Mouse (Mus musculus): ENCODE measurements at regions not wholly inside any gene's neighbourhood (a gene's known extent, or its start where the extent isn't known, plus 50 kb on each side); places are given as distances from the start of the nearest gene placed in this dataset.

- no peak overlapping the region for H3K4me3 ChIP-seq
- H3K4me1 ChIP-seq (replicated peaks): no peaks in the 10 kb centered on the region
- WGBS: 87% methylated on average over 4 of the region's 4 CpGs
- H3K36me3 ChIP-seq: no peaks in the 10 kb centered on the region
- H3K4me2 ChIP-seq: no peak overlapping the region
- no peaks in the 10 kb centered on the region for H3K27me3 ChIP-seq
- H3K9me3 ChIP-seq: no peaks in the 10 kb centered on the region
- H3K9ac ChIP-seq: no peak overlapping the region
- no peak for ATAC-seq (ENCODE audit: low FRiP score, low read depth)
- H3K27ac ChIP-seq (replicated peaks): no peak overlapping the region
Measured at GRCm38 (mm10) chr7:71782496-71782895, 431.2 kb upstream of the Gm10295 start.

GRCm38 (mm10) chr7:71749886-71750285 lies 398.6 kb upstream of the Gm10295 start:
- Histone ChIP-seq H3K27me3 (no peaks in the 10 kb centered on the region), H3K27ac (replicated peaks) (no peak overlapping the region), H3K36me3 (no peaks in the 10 kb centered on the region), H3K4me1 (replicated peaks) (no peaks in the 10 kb centered on the region), H3K4me3 (no peak overlapping the region), H3K4me2 (no peak overlapping the region), H3K9ac (no peak overlapping the region), H3K9me3 (no peaks in the 10 kb centered on the region)
- ATAC-seq (ENCODE audit: low FRiP score, low read depth): no peak
- 72% methylated on average over 5 of the region's 5 CpGs for WGBS

- H3K36me3 ChIP-seq: no peaks in the 10 kb centered on the region
- no peak overlapping the region for H3K27ac ChIP-seq (replicated peaks)
- H3K9ac ChIP-seq: no peak overlapping the region
- no peaks in the 10 kb centered on the region for H3K27me3 ChIP-seq
- H3K4me3 ChIP-seq: no peak overlapping the region
- 46% methylated on average over 7 of the region's 7 CpGs for WGBS
- H3K4me1 ChIP-seq (replicated peaks): no peaks in the 10 kb centered on the region
- no peak overlapping the region for H3K4me2 ChIP-seq
- H3K9me3 ChIP-seq: no peaks in the 10 kb centered on the region
- no peak for ATAC-seq (ENCODE audit: low FRiP score, low read depth)
Measured at GRCm38 (mm10) chr7:71746118-71746897, 395.0 kb upstream of the Gm10295 start.

- H3K9me3 ChIP-seq: no peaks in the 10 kb centered on the region
- no peaks in the 10 kb centered on the region for H3K27me3 ChIP-seq
- H3K27ac ChIP-seq (replicated peaks): no peak overlapping the region
- no peak overlapping the region for H3K4me3 ChIP-seq
- no peaks in the 10 kb centered on the region for H3K36me3 ChIP-seq
- no peak overlapping the region for H3K9ac ChIP-seq
- H3K4me1 ChIP-seq (replicated peaks): no peaks in the 10 kb centered on the region
- no peak overlapping the region for H3K4me2 ChIP-seq
- no peak for ATAC-seq (ENCODE audit: low FRiP score, low read depth)
Measured at GRCm38 (mm10) chr7:71728509-71728908, 377.2 kb upstream of the Gm10295 start.

- Histone ChIP-seq H3K4me3 (no peak overlapping the region), H3K9ac (no peak overlapping the region), H3K9me3 (no peaks in the 10 kb centered on the region), H3K4me1 (replicated peaks) (0 out of 2 replicates have a peak, but pooled peaks cover 13% of the 10 kb centered on the region), H3K36me3 (no peaks in the 10 kb centered on the region), H3K4me2 (no peak overlapping the region), H3K27me3 (no peaks in the 10 kb centered on the region), H3K27ac (replicated peaks) (no peak overlapping the region)
- WGBS: 82% methylated on average over 4 of the region's 4 CpGs
- ATAC-seq (ENCODE audit: low FRiP score, low read depth): no peak
Measured at GRCm38 (mm10) chr7:71708209-71708608, 356.9 kb upstream of the Gm10295 start.

- WGBS: 50% methylated on average over 3 of the region's 3 CpGs
- H3K27ac ChIP-seq (replicated peaks): peak overlapping the region; percentile 76
Measured at GRCm38 (mm10) chr7:71706201-71706600, 354.9 kb upstream of the Gm10295 start.

GRCm38 (mm10) chr7:71705426-71706050 lies 354.3 kb upstream of the Gm10295 start:
- H3K4me3 ChIP-seq: peak overlapping the region; percentile 59
- peak overlapping the region; percentile 86 for H3K9ac ChIP-seq
- H3K9me3 ChIP-seq: no peaks in the 10 kb centered on the region
- no peaks in the 10 kb centered on the region for H3K36me3 ChIP-seq
- H3K27ac ChIP-seq (replicated peaks): peak overlapping the region; percentile 76
- H3K4me1 ChIP-seq (replicated peaks): 0 out of 2 replicates have a peak, but pooled peaks cover 13% of the 10 kb centered on the region
- peak overlapping the region; percentile 94 for H3K4me2 ChIP-seq
- WGBS: under 1% methylated on average over 59 of the region's 59 CpGs
- H3K27me3 ChIP-seq: no peaks in the 10 kb centered on the region
- ATAC-seq (ENCODE audit: low FRiP score, low read depth): peak; percentile 88

More at GRCm38 (mm10) chr7:71706201-71706600, 354.9 kb upstream of the Gm10295 start:
- no peaks in the 10 kb centered on the region for H3K9me3 ChIP-seq
- H3K9ac ChIP-seq: peak overlapping the region; percentile 86; the same call in 1 of the 2 replicates
- H3K4me1 ChIP-seq (replicated peaks): 0 out of 2 replicates have a peak, but pooled peaks cover 13% of the 10 kb centered on the region
- no peak overlapping the region; the same call in 1 of the 2 replicates for H3K4me3 ChIP-seq
- peak overlapping the region; percentile 94 for H3K4me2 ChIP-seq
- H3K27me3 ChIP-seq: no peaks in the 10 kb centered on the region
- no peaks in the 10 kb centered on the region for H3K36me3 ChIP-seq
- ATAC-seq (ENCODE audit: low FRiP score, low read depth): no peak

- 0 out of 2 replicates have a peak overlapping the region, but pooled peaks have one; percentile 76 for H3K27ac ChIP-seq (replicated peaks)
- H3K4me2 ChIP-seq: peak overlapping the region; percentile 94
- H3K9me3 ChIP-seq: no peaks in the 10 kb centered on the region
- peak overlapping the region; percentile 59 for H3K4me3 ChIP-seq
- 0 out of 2 replicates have a peak, but pooled peaks cover 13% of the 10 kb centered on the region for H3K4me1 ChIP-seq (replicated peaks)
- no peak for ATAC-seq (ENCODE audit: low FRiP score, low read depth)
- no peaks in the 10 kb centered on the region for H3K36me3 ChIP-seq
- no peaks in the 10 kb centered on the region for H3K27me3 ChIP-seq
- no peak overlapping the region for H3K9ac ChIP-seq
- WGBS: 57% methylated on average over 4 of the region's 4 CpGs
Measured at GRCm38 (mm10) chr7:71704661-71705240, 353.5 kb upstream of the Gm10295 start.
